In genomic region chr16:56131666-56132065, GRCm38 (mm10) we compare ENCODE assay signal across 8 mouse cellular contexts.
DNase-seq lines count a peak whose midpoint lies in the region; TF ChIP-seq lines count a peak whose summit lies in the region.

No protein-coding gene starts in this region.

- peak; percentile 88 for TF ChIP-seq CTCF in layer of hippocampus, adult 2 months (conservative IDR thresholded peaks at IDR 0.05)

- H3K4me3 ChIP-seq in layer of hippocampus, adult 2 months, result no peak overlapping the region

- H3K27ac ChIP-seq in layer of hippocampus, adult 2 months, result no peak overlapping the region

- peak; percentile 28 for DNase-seq in adrenal gland, postnatal 14 days
- no peak for DNase-seq in adrenal gland, postnatal 10 days
- no peak for DNase-seq in layer of hippocampus, adult 2 months (ENCODE audit: low spot score in 2 of 2)
- DNase-seq in layer of hippocampus, adult 9-10 months (ENCODE audit: low spot score), result no peak
- peak; percentile 75 for DNase-seq in brain, adult 2 months (ENCODE audit: low read depth, low spot score)
- peak; percentile 58 for DNase-seq in lung, postnatal 36 days
- no peak for DNase-seq in adrenal gland, adult 8-10 months
- no peak for DNase-seq in yolk sac, embryonic 10.5 days (ENCODE audit: low spot score)

Comparison
In these comparisons a context has a peak if more than half of its experiments do, and no peak if none do; other contexts are left out.
1. DNase-seq: peak in adrenal gland, postnatal 14 days (single experiment), brain, adult 2 months (single experiment) and lung, postnatal 36 days (single experiment); none in adrenal gland, postnatal 10 days (single experiment), layer of hippocampus, adult 2 months (0 of 2), layer of hippocampus, adult 9-10 months (single experiment), adrenal gland, adult 8-10 months (single experiment) and yolk sac, embryonic 10.5 days (single experiment).